Mouse (Mus musculus) G1E (cell line): ENCODE data around the gene G430095P16Rik. TPM values are rescaled to one million over a fixed set of nuclear protein-coding genes. Genes with fewer than 3 reads are reported as not detected.
A peak's percentile ranks its signal among the peaks of the same experiment; 100 is the strongest.

Source experiments
- ATAC-seq: 2 replicates; pipeline ENCODE4 v1.8.0; 2016; ENCODE audit warnings: mild to moderate bottlenecking; ENCODE audit not compliant: insufficient number of reproducible peaks, poor library complexity, low FRiP score, severe bottlenecking; ENCODE audit errors: extremely low read depth
- DNase-seq: peaks from one replicate; pipeline ENCODE4 v3.0.0; 2012; ENCODE audit warnings: low spot score
- H3K27me3 ChIP-seq: 2 replicates; pipeline ENCODE4 v1.6.1; 2012; ENCODE audit warnings: mild to moderate bottlenecking, low read length, inconsistent platforms; ENCODE audit not compliant: insufficient read depth
- H3K36me3 ChIP-seq: replicated peaks from 2 replicates; pipeline ENCODE3; 2012; ENCODE audit warnings: mild to moderate bottlenecking, inconsistent platforms
- H3K4me1 ChIP-seq: 2 replicates; pipeline ENCODE4 v1.6.1; 2012; ENCODE audit warnings: low read depth, low read length, inconsistent platforms, mixed read lengths; ENCODE audit not compliant: insufficient read depth
- H3K4me3 ChIP-seq: 2 replicates; pipeline ENCODE4 v1.5.1; 2012; ENCODE audit warnings: low read depth, mild to moderate bottlenecking, inconsistent platforms, low read length, moderate library complexity, mixed read lengths
- H3K9me3 ChIP-seq: replicated peaks from 2 replicates; pipeline ENCODE4 v1.6.1; 2012; ENCODE audit warnings: inconsistent platforms
- CTCF ChIP-seq: IDR thresholded peaks from 2 replicates; pipeline ENCODE4 v1.5.1; 2012; ENCODE audit warnings: low read depth, low read length, inconsistent platforms, mixed read lengths
- GATA1 ChIP-seq: IDR thresholded peaks from 2 replicates; pipeline ENCODE4 v1.6.1; 2012; ENCODE audit warnings: borderline replicate concordance, low read length, inconsistent platforms, mixed read lengths
- GATA2 ChIP-seq: IDR thresholded peaks from 2 replicates; pipeline ENCODE4 v1.6.1; 2012; ENCODE audit warnings: low read depth, low read length, inconsistent platforms, borderline replicate concordance
- POLR2AphosphoS5 ChIP-seq: IDR thresholded peaks from 2 replicates; pipeline ENCODE4 v1.6.1; 2012; ENCODE audit warnings: low read depth, low read length, inconsistent platforms; ENCODE audit not compliant: insufficient replicate concordance
- TAL1 ChIP-seq: conservative IDR thresholded peaks from 2 replicates; pipeline ENCODE4 v1.6.1; 2012; ENCODE audit warnings: low read depth, low read length, inconsistent platforms, mixed read lengths
- polyA plus RNA-seq: library from polyadenylated mRNA; stranded (reverse); fragments of >175 nt; gene quantifications from 2 replicates; pipeline ENCODE4 v1.2.3, GENCODE M21; 2012
- total RNA-seq, 2 experiments: library from RNA; stranded (forward) in 1 of 2; stranded (reverse) in 1 of 2; fragments of 200-1000 nt in 1 of 2; fragments of >200 nt in 1 of 2; fragmentation: Nextera tagmentation in 1 of 2; gene quantifications; 2 replicates each; pipeline ENCODE4 v1.2.3; 2014 to 2017

The G430095P16Rik gene
- total and polyA plus RNA-seq, 3 experiments: 11.3 to 39.9 (median 35.2) TPM

GRCm38 (mm10) chr8:84687003-84687704 is 35.7 kb upstream of the G430095P16Rik start:
- 0 out of 2 replicates have a peak, but pooled peaks have one; percentile 15 for ATAC-seq
- Histone ChIP-seq H3K36me3 (peaks cover 57% of the 10 kb centered on the region), H3K4me3 (peak overlapping the region; percentile 88), H3K9me3 (no peaks in the 10 kb centered on the region), H3K27me3 (no peaks in the 10 kb centered on the region), H3K4me1 (peaks cover 65% of the 10 kb centered on the region)
- peak; percentile 73 for DNase-seq
- no peak for TF ChIP-seq GATA2
- no peak for TF ChIP-seq TAL1
- no peak for TF ChIP-seq CTCF
- TF ChIP-seq POLR2AphosphoS5: no peak
- TF ChIP-seq GATA1: no peak

GRCm38 (mm10) chr8:84687705-84688100 is 35.1 kb upstream of the G430095P16Rik start, which contains the start of gene Nacc1:
Gene Nacc1 (minus strand): TSS chr8:84687862.
- H3K27me3 ChIP-seq: no peaks in the 10 kb centered on the region
- peaks cover 65% of the 10 kb centered on the region for H3K4me1 ChIP-seq
- DNase-seq (peak; percentile 73), ATAC-seq (peak; percentile 35; the same call in 1 of the 2 replicates)
- peaks cover 57% of the 10 kb centered on the region for H3K36me3 ChIP-seq
- H3K4me3 ChIP-seq: peak within 1 kb of the TSS; percentile 88
- no peak for TF ChIP-seq POLR2AphosphoS5
- TF ChIP-seq GATA2: no peak
- TF ChIP-seq CTCF: no peak
- TF ChIP-seq GATA1: no peak
- no peaks in the 10 kb centered on the region for H3K9me3 ChIP-seq

GRCm38 (mm10) chr8:84689091-84689915 is 33.5 kb upstream of the G430095P16Rik start:
- no peaks in the 10 kb centered on the region for H3K27me3 ChIP-seq
- peaks cover 57% of the 10 kb centered on the region for H3K36me3 ChIP-seq
- peak overlapping the region; percentile 88 for H3K4me3 ChIP-seq
- peaks cover 58% of the 10 kb centered on the region for H3K4me1 ChIP-seq
- no peak for TF ChIP-seq GATA1
- TF ChIP-seq GATA2: no peak
- no peak for TF ChIP-seq CTCF
- TF ChIP-seq TAL1: no peak
- no peak for TF ChIP-seq POLR2AphosphoS5
- H3K9me3 ChIP-seq: no peaks in the 10 kb centered on the region
- ATAC-seq: peak; percentile 37; the same call in 1 of the 2 replicates
- DNase-seq: peak; percentile 61

GRCm38 (mm10) chr8:84693332-84693731 is 29.5 kb upstream of the G430095P16Rik start:
- peaks cover 60% of the 10 kb centered on the region for H3K4me1 ChIP-seq
- ATAC-seq: no peak
- H3K36me3 ChIP-seq: peaks cover 80% of the 10 kb centered on the region
- no peaks in the 10 kb centered on the region for H3K27me3 ChIP-seq
- H3K4me3 ChIP-seq: no peak overlapping the region
- DNase-seq: no peak
- TF ChIP-seq GATA1 (no peak), GATA2 (no peak), TAL1 (no peak), CTCF (no peak), POLR2AphosphoS5 (no peak)
- no peaks in the 10 kb centered on the region for H3K9me3 ChIP-seq

GRCm38 (mm10) chr8:84695140-84695539 is 27.7 kb upstream of the G430095P16Rik start:
- Histone ChIP-seq H3K27me3 (no peaks in the 10 kb centered on the region), H3K9me3 (no peaks in the 10 kb centered on the region), H3K4me1 (peaks cover 67% of the 10 kb centered on the region), H3K36me3 (peaks cover 99% of the 10 kb centered on the region), H3K4me3 (no peak overlapping the region)
- DNase-seq (no peak), ATAC-seq (no peak)
- TF ChIP-seq TAL1 (no peak), CTCF (no peak), GATA2 (no peak), GATA1 (no peak), POLR2AphosphoS5 (no peak)

- H3K9me3 ChIP-seq: no peaks in the 10 kb centered on the region
- H3K4me3 ChIP-seq: no peak overlapping the region; the same call in 1 of the 2 replicates
- ATAC-seq: no peak
- H3K4me1 ChIP-seq: peaks cover 63% of the 10 kb centered on the region
- TF ChIP-seq GATA1: no peak
- peak; percentile 38 for TF ChIP-seq CTCF
- peaks cover 85% of the 10 kb centered on the region for H3K36me3 ChIP-seq
- no peaks in the 10 kb centered on the region for H3K27me3 ChIP-seq
- no peak for DNase-seq
These were observed 25.4 kb upstream of the G430095P16Rik start for GRCm38 (mm10) chr8:84697166-84698130.
